ENCODE assay signal across 18 mouse cellular contexts in the genomic region with DNA sequence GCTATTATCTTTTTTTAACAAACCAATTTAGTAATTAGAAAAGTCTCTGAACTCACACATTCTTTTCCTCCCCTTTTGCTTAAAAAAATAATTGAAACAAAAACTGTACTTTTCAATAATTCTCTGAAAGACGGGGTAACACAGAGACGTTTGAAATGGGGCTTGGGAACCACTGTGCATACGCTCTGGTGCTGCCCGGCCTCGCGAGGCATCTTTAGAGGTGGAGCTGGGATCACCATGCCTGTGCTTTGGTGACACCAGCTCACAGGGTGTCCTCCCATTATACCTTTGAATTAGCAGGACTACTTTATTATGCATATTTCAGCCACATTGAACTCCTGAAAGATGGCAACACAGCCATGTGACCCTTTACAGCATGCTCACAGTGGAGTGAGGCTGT.
A peak's percentile ranks its signal among the peaks of the same experiment; 100 is the strongest.
DNase-seq lines count a peak whose midpoint lies in the region; ATAC-seq lines count a peak whose summit lies in the region.
"Had no signal": no experiment of that assay in that cellular context is flagged by ENCODE, and none has a peak within 500 bp of the region (broad histone marks: within the 10 kb centered on the region; RNA-seq: fewer than 3 reads in every experiment).

No protein-coding gene starts in this region.

- H3K4me2 ChIP-seq in neural tube, embryonic 13.5 days = no peak overlapping the region
- no peak overlapping the region for H3K4me2 ChIP-seq in forebrain, embryonic 15.5 days (replicated peaks)
- no peak overlapping the region for H3K4me2 ChIP-seq in hindbrain, embryonic 14.5 days (replicated peaks)
- H3K4me2 ChIP-seq in neural tube, embryonic 14.5 days (ENCODE audit: low read depth, low read length) = no peak overlapping the region
- H3K4me2 ChIP-seq: liver, embryonic 11.5 days had no signal

- H3K9ac ChIP-seq in neural tube, embryonic 13.5 days = no peak overlapping the region; the same call in 1 of the 2 replicates
- 0 out of 2 replicates have a peak overlapping the region, but pooled peaks have one; percentile 10 for H3K9ac ChIP-seq in forebrain, embryonic 15.5 days (replicated peaks)
- H3K9ac ChIP-seq in hindbrain, embryonic 14.5 days = peak overlapping the region; percentile 35; the same call in 1 of the 2 replicates
- no peak overlapping the region for H3K9ac ChIP-seq in neural tube, embryonic 14.5 days (replicated peaks; ENCODE audit: low read depth, low read length)

- no peak for DNase-seq in neural tube, embryonic 10.5 days (ENCODE audit: extremely low spot score, low spot score)
- no peak for DNase-seq in hindbrain, embryonic 14.5 days (ENCODE audit: low spot score)
- DNase-seq in Muller cell, postnatal 12 days (ENCODE audit: inconsistent ontology term) = no peak
- no peak for DNase-seq in embryo, embryonic 10.5 days (ENCODE audit: low spot score)
- no peak for DNase-seq in adipocyte (ENCODE audit: low spot score)
- DNase-seq: B cell, adult 2 months; heart, postnatal 10 days; kidney, adult 2 months; kidney, postnatal 36 days; lung, adult 18-20 months; lung, postnatal 14 days; thymus, postnatal 25 days had no signal

- H3K27me3 ChIP-seq in neural tube, embryonic 13.5 days = no peaks in the 10 kb centered on the region
- H3K27me3 ChIP-seq in forebrain, embryonic 15.5 days = no peaks in the 10 kb centered on the region
- no peaks in the 10 kb centered on the region for H3K27me3 ChIP-seq in hindbrain, embryonic 14.5 days (ENCODE audit: control insufficient read depth, insufficient read depth, low read length)
- H3K27me3 ChIP-seq in neural tube, embryonic 14.5 days (ENCODE audit: control insufficient read depth, insufficient read depth, low read length) = no peaks in the 10 kb centered on the region

- H3K27ac ChIP-seq in neural tube, embryonic 13.5 days (replicated peaks) = peak overlapping the region; percentile 88
- H3K27ac ChIP-seq in forebrain, embryonic 15.5 days (replicated peaks) = peak overlapping the region; percentile 95
- peak overlapping the region; percentile 89 for H3K27ac ChIP-seq in hindbrain, embryonic 14.5 days
- H3K27ac ChIP-seq in neural tube, embryonic 14.5 days (ENCODE audit: low read depth, low read length) = peak overlapping the region; percentile 68
- H3K27ac ChIP-seq: heart, embryonic 10.5 days had no signal

- H3K9me3 ChIP-seq in neural tube, embryonic 13.5 days = no peaks in the 10 kb centered on the region
- no peaks in the 10 kb centered on the region for H3K9me3 ChIP-seq in forebrain, embryonic 15.5 days
- no peaks in the 10 kb centered on the region for H3K9me3 ChIP-seq in hindbrain, embryonic 14.5 days (ENCODE audit: control insufficient read depth, low read length)
- H3K9me3 ChIP-seq in neural tube, embryonic 14.5 days (ENCODE audit: control insufficient read depth, low read length) = no peaks in the 10 kb centered on the region
- H3K9me3 ChIP-seq: heart, embryonic 10.5 days had no signal

- no peak overlapping the region for H3K4me3 ChIP-seq in neural tube, embryonic 13.5 days
- H3K4me3 ChIP-seq in forebrain, embryonic 15.5 days = no peak overlapping the region
- H3K4me3 ChIP-seq in hindbrain, embryonic 14.5 days (replicated peaks; ENCODE audit: low read length) = no peak overlapping the region
- no peak overlapping the region for H3K4me3 ChIP-seq in neural tube, embryonic 14.5 days (ENCODE audit: low read depth, low read length)
- H3K4me3 ChIP-seq: heart, embryonic 10.5 days had no signal

- H3K36me3 ChIP-seq in neural tube, embryonic 13.5 days = peaks cover 7% of the 10 kb centered on the region
- no peaks in the 10 kb centered on the region for H3K36me3 ChIP-seq in forebrain, embryonic 15.5 days
- H3K36me3 ChIP-seq in hindbrain, embryonic 14.5 days (replicated peaks; ENCODE audit: control insufficient read depth, insufficient read depth) = no peaks in the 10 kb centered on the region
- no peaks in the 10 kb centered on the region for H3K36me3 ChIP-seq in neural tube, embryonic 14.5 days (ENCODE audit: control insufficient read depth, insufficient read depth, low read length)

- no peak for ATAC-seq in neural tube, embryonic 13.5 days (ENCODE audit: low read depth)
- peak; percentile 41; the same call in 1 of the 2 replicates for ATAC-seq in forebrain, embryonic 15.5 days (replicated peaks)
- no peak for ATAC-seq in hindbrain, embryonic 14.5 days (ENCODE audit: low FRiP score)
- 0 out of 2 replicates have a peak, but pooled peaks have one; percentile 35 for ATAC-seq in neural tube, embryonic 14.5 days (ENCODE audit: low read depth)
- ATAC-seq: inflammation-experienced regulatory T-cells, adult 6 months had no signal

- WGBS in neural tube, embryonic 13.5 days = 49% methylated on average over 6 of the region's 6 CpGs
- 18% methylated on average over 6 of the region's 6 CpGs for WGBS in forebrain, embryonic 15.5 days
- 42% methylated on average over 6 of the region's 6 CpGs for WGBS in hindbrain, embryonic 14.5 days
- WGBS in neural tube, embryonic 14.5 days = 44% methylated on average over 6 of the region's 6 CpGs

- peaks cover 82% of the 10 kb centered on the region for H3K4me1 ChIP-seq in neural tube, embryonic 13.5 days (replicated peaks)
- peaks cover 88% of the 10 kb centered on the region for H3K4me1 ChIP-seq in forebrain, embryonic 15.5 days
- peaks cover 78% of the 10 kb centered on the region for H3K4me1 ChIP-seq in hindbrain, embryonic 14.5 days (replicated peaks; ENCODE audit: control insufficient read depth, insufficient read depth, low read length)
- peaks cover 56% of the 10 kb centered on the region for H3K4me1 ChIP-seq in neural tube, embryonic 14.5 days (ENCODE audit: control insufficient read depth, insufficient read depth, low read length)

Comparison
In these comparisons a context has a peak if more than half of its experiments do, and no peak if none do; other contexts are left out.
1. ATAC-seq: peak in forebrain, embryonic 15.5 days (single experiment) and neural tube, embryonic 14.5 days (single experiment); none in neural tube, embryonic 13.5 days (single experiment) and hindbrain, embryonic 14.5 days (single experiment).
2. H3K9ac ChIP-seq: peak in forebrain, embryonic 15.5 days (single experiment) and hindbrain, embryonic 14.5 days (single experiment); none in neural tube, embryonic 13.5 days (single experiment) and neural tube, embryonic 14.5 days (single experiment).
3. Peak in every context shown above with its lines, with median percentiles within 50 percentile points of each other: H3K27ac ChIP-seq.